Mouse (Mus musculus) heart, adult 2 months (tissue): ENCODE measurements at regions not wholly inside any gene's neighbourhood (a gene's known extent, or its start where the extent isn't known, plus 50 kb on each side); places are given as distances from the start of the nearest gene placed in this dataset.

Experiments used
- DNase-seq, 2 experiments: peaks; one replicate each; pipeline ENCODE4 v3.0.0; 2021
- H3K27ac ChIP-seq: fragments of 200-600 bp; 2 replicates; pipeline ENCODE4 v1.8.1; 2022
- H3K27me3 ChIP-seq: fragments of 200-500 bp; 2 replicates; pipeline ENCODE4 v1.6.1; 2012; ENCODE audit warnings: mild to moderate bottlenecking, low read length, inconsistent platforms, mixed read lengths; ENCODE audit not compliant: control insufficient read depth, insufficient read depth
- H3K36me3 ChIP-seq: fragments of 200-500 bp; 2 replicates; pipeline ENCODE4 v1.6.1; 2012; ENCODE audit warnings: low read length, inconsistent platforms; ENCODE audit not compliant: control insufficient read depth, insufficient read depth
- H3K4me1 ChIP-seq: fragments of 200-500 bp; 2 replicates; pipeline ENCODE4 v1.6.1; 2011; ENCODE audit warnings: low read length; ENCODE audit not compliant: control insufficient read depth, insufficient read depth
- H3K4me3 ChIP-seq: fragments of 200-600 bp; 2 replicates; pipeline ENCODE4 v1.8.1; 2022
- H3K79me2 ChIP-seq: fragments of 200-500 bp; replicated peaks from 2 replicates; pipeline ENCODE4 v1.6.1; 2012; ENCODE audit warnings: mild to moderate bottlenecking, inconsistent platforms, low read length, moderate library complexity, mixed read lengths; ENCODE audit not compliant: control insufficient read depth, insufficient read depth
- H3K9ac ChIP-seq: fragments of 200-500 bp; 2 replicates; pipeline ENCODE4 v1.6.1; 2012; ENCODE audit warnings: low read depth, mild to moderate bottlenecking, control low read depth, inconsistent platforms, low read length, mixed read lengths
- CTCF ChIP-seq: fragments of 200-600 bp; IDR thresholded peaks from 2 replicates; pipeline ENCODE4 v1.8.1; 2022; ENCODE audit warnings: antibody characterized with exemption, mild to moderate bottlenecking, moderate library complexity
- EP300 ChIP-seq: fragments of 200-500 bp; IDR thresholded peaks from 2 replicates; pipeline ENCODE4 v1.6.1; 2011; ENCODE audit warnings: low read depth, low read length, control low read depth; ENCODE audit not compliant: insufficient read depth
- POLR2A ChIP-seq: fragments of 200-500 bp; IDR thresholded peaks from 2 replicates; pipeline ENCODE4 v1.6.1; 2011; ENCODE audit warnings: mild to moderate bottlenecking, low read depth, low read length, control low read depth; ENCODE audit not compliant: insufficient read depth
- WGBS: fragments of 180-500 bp; shearing (Covaris S2); methylation state at CpG from one replicate; pipeline ENCODE4 v1.1.7; 2018; 5-methylcytosine and 5-hydroxymethylcytosine counted together
- intact Hi-C: fragments of 180-260 bp; cut with DNase I; formaldehyde crosslinking; loops from one replicate; pipeline ENCODE4 v1.15.1; 2025
- microRNA-seq, 2 experiments: library from miRNA; unstranded; fragments of <30 nt; microRNA quantifications; one replicate each; pipeline ENCODE4 v1.2.0; 2021

DNA sequence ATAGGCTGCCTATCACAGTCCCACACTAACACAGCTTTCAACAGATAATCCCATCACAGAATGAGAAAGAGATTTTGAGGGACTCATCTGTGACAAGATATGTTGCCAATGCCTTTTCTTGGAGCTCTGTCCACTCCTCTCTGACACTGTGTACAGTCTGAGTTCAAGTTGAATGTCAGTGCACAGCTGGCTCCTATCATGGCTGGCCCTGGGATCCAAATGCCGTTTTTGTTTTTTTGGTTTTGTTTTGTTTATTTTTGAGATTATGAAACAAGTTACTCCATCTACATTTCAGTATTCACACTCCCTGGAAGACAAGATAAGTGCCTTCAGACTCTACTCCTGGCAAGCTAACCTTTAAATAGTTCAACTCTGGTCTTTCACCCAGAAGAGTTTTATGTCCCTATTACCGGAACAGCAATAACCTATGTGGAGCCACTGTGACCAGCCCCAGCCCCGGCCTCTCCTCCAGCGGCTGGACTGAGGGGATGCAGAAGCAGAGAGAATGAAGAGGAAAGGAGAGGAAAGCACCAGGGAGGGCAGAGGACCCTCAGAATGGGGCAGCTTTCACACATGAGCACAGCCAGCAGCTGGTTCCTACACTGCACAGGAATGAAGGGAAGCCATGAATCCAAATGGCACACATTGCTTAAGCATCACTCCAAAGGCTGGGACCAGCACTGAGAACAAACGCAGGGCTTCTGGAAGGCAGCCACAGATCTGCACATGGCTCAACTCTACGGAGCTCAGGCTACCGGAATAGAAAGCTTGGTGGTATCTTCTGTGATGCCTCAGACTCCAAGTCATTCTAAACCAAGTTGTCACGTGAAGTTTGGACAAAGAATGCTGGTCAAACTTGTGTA is 99.9 kb upstream of the Nsun2 start:
- 55% methylated on average over 8 of the region's 8 CpGs for WGBS
- Histone ChIP-seq H3K9ac (no peak overlapping the region), H3K27ac (no peak overlapping the region; the same call in 1 of the 2 replicates), H3K79me2 (no peaks in the 10 kb centered on the region), H3K27me3 (no peaks in the 10 kb centered on the region), H3K36me3 (no peaks in the 10 kb centered on the region), H3K4me1 (no peaks in the 10 kb centered on the region), H3K4me3 (no peak overlapping the region)
- TF ChIP-seq CTCF = no peak
- no peak for TF ChIP-seq EP300
- TF ChIP-seq POLR2A = no peak
- DNase-seq = peak; percentile 40 to 41
- intact Hi-C loops = no loop called here

DNA sequence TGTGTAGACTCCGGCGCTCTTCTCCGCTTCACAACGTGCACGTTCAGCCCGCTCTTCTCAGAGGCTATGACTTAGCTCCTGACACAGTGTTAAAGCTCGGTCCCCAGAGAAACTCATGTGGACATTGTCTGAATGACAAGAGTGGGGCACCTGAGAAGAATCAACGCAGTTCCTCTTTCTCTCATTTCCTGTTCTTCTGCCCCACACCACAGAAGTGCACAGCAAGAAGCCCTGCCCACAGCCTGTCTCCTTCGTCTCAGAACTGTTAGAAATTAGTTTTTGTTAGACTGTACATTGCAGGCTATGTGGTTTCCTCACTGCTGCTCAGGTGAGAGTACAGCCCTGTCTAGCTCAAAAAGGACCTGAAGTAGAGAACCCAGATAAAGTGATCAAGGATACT is 94.1 kb upstream of the Nsun2 start:
- intact Hi-C loops = no loop called here
- H3K9ac ChIP-seq = no peak overlapping the region
- H3K36me3 ChIP-seq = no peaks in the 10 kb centered on the region
- H3K4me3 ChIP-seq = no peak overlapping the region
- H3K27ac ChIP-seq = no peak overlapping the region
- no peaks in the 10 kb centered on the region for H3K27me3 ChIP-seq
- WGBS = 83% methylated on average over 9 of the region's 9 CpGs
- no peaks in the 10 kb centered on the region for H3K4me1 ChIP-seq
- DNase-seq = no peak
- H3K79me2 ChIP-seq = no peaks in the 10 kb centered on the region
- TF ChIP-seq POLR2A (no peak), CTCF (no peak), EP300 (no peak)

DNA sequence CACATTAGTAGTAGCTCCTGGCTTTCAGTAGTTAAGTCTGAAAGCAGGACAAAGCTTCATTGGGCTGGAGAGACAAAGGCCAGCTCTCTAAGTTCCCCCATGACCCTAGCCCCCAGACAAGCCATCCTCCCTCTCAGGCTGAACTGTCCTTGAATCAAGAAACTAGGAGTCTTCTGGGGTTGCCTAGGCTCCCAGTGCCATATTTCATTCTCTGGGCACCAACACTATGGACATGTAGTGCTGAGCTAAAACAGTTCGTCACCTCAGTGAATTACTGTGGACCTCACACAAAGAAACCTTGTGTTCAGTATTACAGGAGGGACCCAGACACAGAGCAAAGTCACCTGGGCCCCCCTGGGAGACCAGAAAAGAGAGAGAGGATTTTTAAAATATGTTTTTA is 91.7 kb upstream of the Nsun2 start:
- H3K79me2 ChIP-seq = no peaks in the 10 kb centered on the region
- no peak for DNase-seq
- no peaks in the 10 kb centered on the region for H3K36me3 ChIP-seq
- 46% methylated on average over 1 of the region's 1 CpGs for WGBS
- no peaks in the 10 kb centered on the region for H3K27me3 ChIP-seq
- no peaks in the 10 kb centered on the region for H3K4me1 ChIP-seq
- no peak overlapping the region for H3K9ac ChIP-seq
- H3K4me3 ChIP-seq = no peak overlapping the region
- intact Hi-C loops = no loop called here
- H3K27ac ChIP-seq = no peak overlapping the region
- no peak for TF ChIP-seq POLR2A
- no peak for TF ChIP-seq EP300
- no peak for TF ChIP-seq CTCF

DNA sequence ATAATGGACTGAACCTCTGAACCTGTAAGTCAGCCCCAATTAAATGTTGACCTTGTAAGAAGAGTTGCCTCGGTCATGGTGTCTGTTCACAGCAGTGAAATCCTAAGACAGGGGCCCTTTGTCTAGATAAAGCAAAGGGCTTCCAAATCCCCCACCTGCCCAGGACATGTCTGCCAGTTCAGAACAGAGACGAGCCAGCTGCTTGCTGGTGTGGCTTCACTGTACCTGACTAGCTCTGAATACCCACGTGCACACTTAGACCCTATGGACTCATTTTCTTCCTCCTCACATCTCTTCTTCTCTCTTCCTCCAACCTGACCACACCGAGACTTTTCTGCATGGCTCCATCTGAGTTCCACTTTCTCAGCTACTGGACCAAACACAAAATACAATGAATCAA is 87.9 kb upstream of the Nsun2 start:
- Histone ChIP-seq H3K27ac (no peak overlapping the region), H3K36me3 (no peaks in the 10 kb centered on the region), H3K79me2 (no peaks in the 10 kb centered on the region), H3K9ac (no peak overlapping the region), H3K4me1 (no peaks in the 10 kb centered on the region), H3K4me3 (no peak overlapping the region), H3K27me3 (no peaks in the 10 kb centered on the region)
- WGBS = 82% methylated on average over 4 of the region's 4 CpGs
- TF ChIP-seq CTCF = no peak
- TF ChIP-seq POLR2A = no peak
- TF ChIP-seq EP300 = no peak
- DNase-seq = no peak
- intact Hi-C loops = no loop called here

Small RNAs in the stretch of these regions (microRNA-seq; reads per million reads assigned to microRNA genes)
- 0 reads per million in 2 experiments for gene Gm44375
